Mouse (Mus musculus) bone marrow, adult 2 months (tissue): Measurements from ENCODE around the gene Htr7.

Source experiments
- CTCF ChIP-seq: fragments of 200-500 bp; IDR thresholded peaks from 2 replicates; pipeline ENCODE4 v1.5.1; 2011; ENCODE audit warnings: low read length, control low read depth; ENCODE audit not compliant: control insufficient read depth, insufficient read depth
- POLR2A ChIP-seq: fragments of 200-500 bp; IDR thresholded peaks from 2 replicates; pipeline ENCODE4 v1.6.1; 2011; ENCODE audit warnings: low read depth, mild to moderate bottlenecking, control low read depth, low read length, borderline replicate concordance; ENCODE audit not compliant: control insufficient read depth

GRCm38 (mm10) chr19:36000955-36001354 is 56.4 kb downstream of the Htr7 start:
- TF ChIP-seq CTCF (no peak), POLR2A (no peak)
